Mouse (Mus musculus) C2C12 (cell line): ENCODE results near the gene Kif1c.

Experiments used
- CEBPB ChIP-seq: IDR thresholded peaks from one replicate; pipeline ENCODE4 v1.6.1; 2011; ENCODE audit warnings: low read depth, mild to moderate bottlenecking, control low read depth, moderate library complexity
- CTCF ChIP-seq: IDR thresholded peaks from one replicate; pipeline ENCODE4 v1.5.1; 2011; ENCODE audit not compliant: control insufficient read depth, insufficient read depth, insufficient read length
- FOSL1 ChIP-seq: IDR thresholded peaks from one replicate; pipeline ENCODE4 v1.8.0; 2011; ENCODE audit warnings: mild to moderate bottlenecking, low read length; ENCODE audit not compliant: poor library complexity, insufficient read depth, severe bottlenecking
- MAX ChIP-seq: IDR thresholded peaks from one replicate; pipeline ENCODE4 v1.6.1; 2011; ENCODE audit warnings: mild to moderate bottlenecking, control low read depth
- MYOD1 ChIP-seq: IDR thresholded peaks from one replicate; pipeline ENCODE4 v1.6.1; 2011; ENCODE audit warnings: low read depth; ENCODE audit not compliant: control insufficient read depth, insufficient read length
- MYOG ChIP-seq: IDR thresholded peaks from one replicate; pipeline ENCODE4 v1.6.1; 2011; ENCODE audit not compliant: control insufficient read depth, insufficient read length; ENCODE audit errors: extremely low read depth
- USF1 ChIP-seq: IDR thresholded peaks from one replicate; pipeline ENCODE4 v1.6.1; 2011; ENCODE audit warnings: low read depth, mild to moderate bottlenecking, control low read depth, moderate library complexity

GRCm38 (mm10) chr11:70770804-70771203, 70.5 kb downstream of the Kif1c start:
- TF ChIP-seq CTCF (no peak), MAX (no peak), MYOG (no peak), MYOD1 (no peak), USF1 (no peak), CEBPB (no peak), FOSL1 (no peak)
